Mouse (Mus musculus): ENCODE results near the gene Itpr1.

DNA sequence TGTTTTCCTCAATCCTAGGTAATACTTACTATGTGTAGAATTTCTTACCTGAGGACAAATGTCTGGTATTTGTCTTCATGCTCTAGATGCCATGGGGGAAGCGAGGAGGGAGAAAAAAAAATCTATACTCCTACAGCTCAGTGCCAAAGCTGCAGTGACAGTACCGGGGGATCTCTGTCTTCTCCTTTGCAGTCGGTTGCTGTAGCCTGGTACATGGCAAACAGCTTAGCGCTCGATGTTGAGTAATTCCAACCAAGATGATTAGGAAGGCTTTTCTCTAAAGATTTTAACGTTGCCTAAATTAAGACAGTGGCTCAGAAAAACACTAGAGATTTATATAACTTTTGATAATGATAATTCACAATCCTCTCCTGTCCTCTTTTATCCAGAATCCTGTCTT lies 221.9 kb downstream of the Itpr1 start:
- no peak for TF ChIP-seq GATA1 (IDR thresholded peaks at IDR 0.05; ENCODE audit: low read length)
- TF ChIP-seq TAL1 (IDR thresholded peaks at IDR 0.05; ENCODE audit: low read length), result no peak

All from erythroblast, embryonic 14.5 days (primary cell).